Mouse (Mus musculus): ENCODE measurements around the gene Tnfaip1.

The Tnfaip1 gene

GRCm38 (mm10) chr11:78501529-78501928, 34.6 kb downstream of the Tnfaip1 start:
- DNase-seq (ENCODE audit: low read depth, low spot score): no peak

- DNase-seq (ENCODE audit: low read depth, low spot score): no peak
These were observed 35.4 kb downstream of the Tnfaip1 start for GRCm38 (mm10) chr11:78500623-78501202.

GRCm38 (mm10) chr11:78499543-78499942, 36.6 kb downstream of the Tnfaip1 start:
- no peak for DNase-seq (ENCODE audit: low read depth, low spot score)

GRCm38 (mm10) chr11:78499004-78499403, 37.1 kb downstream of the Tnfaip1 start, which contains the start of gene Vtn:
Gene Vtn (plus strand): TSS chr11:78499091.
- no peak for DNase-seq (ENCODE audit: low read depth, low spot score)

GRCm38 (mm10) chr11:78497544-78498522, 38.3 kb downstream of the Tnfaip1 start, which contains the start of gene Sarm1:
Gene Sarm1 (minus strand): TSS chr11:78497754.
- peak; percentile 97 for DNase-seq (ENCODE audit: low read depth, low spot score)

GRCm38 (mm10) chr11:78497071-78497541, 39.0 kb downstream of the Tnfaip1 start:
- no peak for DNase-seq (ENCODE audit: low read depth, low spot score)

- peak; percentile 29 for DNase-seq (ENCODE audit: low read depth, low spot score)
These were observed 40.2 kb downstream of the Tnfaip1 start for GRCm38 (mm10) chr11:78495904-78496303.

- peak; percentile 11 for DNase-seq (ENCODE audit: low read depth, low spot score)
These were observed 45.3 kb downstream of the Tnfaip1 start for GRCm38 (mm10) chr11:78490781-78491241.

GRCm38 (mm10) chr11:78488168-78488567, 48.0 kb downstream of the Tnfaip1 start:
- peak; percentile 53 for DNase-seq (ENCODE audit: low read depth, low spot score)

- DNase-seq (ENCODE audit: low read depth, low spot score): no peak
These were observed 52.5 kb downstream of the Tnfaip1 start for GRCm38 (mm10) chr11:78483639-78484038.

- no peak for DNase-seq (ENCODE audit: low read depth, low spot score)
These were observed 60.8 kb downstream of the Tnfaip1 start for GRCm38 (mm10) chr11:78475289-78475688.

Measured in CD4-positive helper T cell, adult 2 months (primary cell).